Mouse (Mus musculus) heart, adult 2 months (tissue): Measurements from ENCODE around the gene Alg14. TPM values are rescaled to one million over a fixed set of nuclear protein-coding genes. Genes with fewer than 3 reads are reported as not detected.

Experiments used
- DNase-seq, 2 experiments: peaks; one replicate each; pipeline ENCODE4 v3.0.0; 2021
- H3K27ac ChIP-seq: fragments of 200-600 bp; 2 replicates; pipeline ENCODE4 v1.8.1; 2022
- H3K27me3 ChIP-seq: fragments of 200-500 bp; 2 replicates; pipeline ENCODE4 v1.6.1; 2012; ENCODE audit warnings: mild to moderate bottlenecking, low read length, inconsistent platforms, mixed read lengths; ENCODE audit not compliant: control insufficient read depth, insufficient read depth
- H3K36me3 ChIP-seq: fragments of 200-500 bp; 2 replicates; pipeline ENCODE4 v1.6.1; 2012; ENCODE audit warnings: low read length, inconsistent platforms; ENCODE audit not compliant: control insufficient read depth, insufficient read depth
- H3K4me1 ChIP-seq: fragments of 200-500 bp; 2 replicates; pipeline ENCODE4 v1.6.1; 2011; ENCODE audit warnings: low read length; ENCODE audit not compliant: control insufficient read depth, insufficient read depth
- H3K4me3 ChIP-seq: fragments of 200-600 bp; 2 replicates; pipeline ENCODE4 v1.8.1; 2022
- H3K79me2 ChIP-seq: fragments of 200-500 bp; replicated peaks from 2 replicates; pipeline ENCODE4 v1.6.1; 2012; ENCODE audit warnings: mild to moderate bottlenecking, inconsistent platforms, low read length, moderate library complexity, mixed read lengths; ENCODE audit not compliant: control insufficient read depth, insufficient read depth
- H3K9ac ChIP-seq: fragments of 200-500 bp; 2 replicates; pipeline ENCODE4 v1.6.1; 2012; ENCODE audit warnings: low read depth, mild to moderate bottlenecking, control low read depth, inconsistent platforms, low read length, mixed read lengths
- CTCF ChIP-seq: fragments of 200-600 bp; IDR thresholded peaks from 2 replicates; pipeline ENCODE4 v1.8.1; 2022; ENCODE audit warnings: antibody characterized with exemption, mild to moderate bottlenecking, moderate library complexity
- EP300 ChIP-seq: fragments of 200-500 bp; IDR thresholded peaks from 2 replicates; pipeline ENCODE4 v1.6.1; 2011; ENCODE audit warnings: low read depth, low read length, control low read depth; ENCODE audit not compliant: insufficient read depth
- POLR2A ChIP-seq: fragments of 200-500 bp; IDR thresholded peaks from 2 replicates; pipeline ENCODE4 v1.6.1; 2011; ENCODE audit warnings: mild to moderate bottlenecking, low read depth, low read length, control low read depth; ENCODE audit not compliant: insufficient read depth
- WGBS: fragments of 180-500 bp; shearing (Covaris S2); methylation state at CpG from one replicate; pipeline ENCODE4 v1.1.7; 2018; 5-methylcytosine and 5-hydroxymethylcytosine counted together
- intact Hi-C: fragments of 180-260 bp; cut with DNase I; formaldehyde crosslinking; loops from one replicate; pipeline ENCODE4 v1.15.1; 2025
- polyA plus RNA-seq: library from polyadenylated mRNA; depleted of rRNA; stranded (reverse); fragments of >200 nt; gene quantifications from 2 replicates; pipeline ENCODE4 v1.2.3, GENCODE M21; 2012; rRNA removed
- total RNA-seq, 2 experiments: library from RNA; stranded (reverse); gene quantifications; 2 replicates each; pipeline ENCODE4 v1.2.3; 2021

The Alg14 gene
- total and polyA plus RNA-seq, 3 experiments: 9.1 to 12.5 (median 10.4) TPM

DNA sequence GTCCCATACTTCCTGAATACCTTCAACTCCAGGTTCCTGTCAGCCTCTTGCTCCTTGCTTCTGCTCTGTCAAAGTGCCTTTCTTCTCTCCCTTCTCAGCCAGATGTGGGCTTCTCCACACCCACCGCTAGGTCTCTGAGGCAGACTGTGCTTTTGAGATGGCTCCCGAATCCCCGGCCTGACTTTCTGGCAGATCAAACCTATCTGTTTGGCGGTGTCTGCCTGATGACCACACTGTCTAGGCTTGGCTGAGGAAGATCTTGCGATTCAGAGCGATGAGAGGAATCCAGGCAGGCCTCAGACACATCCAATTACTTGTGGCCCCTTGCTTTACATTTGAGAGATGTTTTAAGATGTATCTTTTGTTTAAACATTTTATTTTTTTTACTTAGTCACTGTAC, 110.5 kb downstream of the Alg14 start:
- H3K79me2 ChIP-seq: no peaks in the 10 kb centered on the region
- WGBS: 84% methylated on average over 6 of the region's 6 CpGs
- no peak overlapping the region for H3K4me3 ChIP-seq
- H3K27ac ChIP-seq: no peak overlapping the region
- H3K27me3 ChIP-seq: no peaks in the 10 kb centered on the region
- no peak for TF ChIP-seq CTCF
- no peak for TF ChIP-seq EP300
- no peak for TF ChIP-seq POLR2A
- H3K9ac ChIP-seq: no peak overlapping the region
- no peak for DNase-seq
- H3K4me1 ChIP-seq: no peaks in the 10 kb centered on the region
- intact Hi-C loops: no loop called here
- H3K36me3 ChIP-seq: no peaks in the 10 kb centered on the region

- Histone ChIP-seq H3K4me1 (no peaks in the 10 kb centered on the region), H3K27me3 (no peaks in the 10 kb centered on the region), H3K36me3 (no peaks in the 10 kb centered on the region), H3K79me2 (no peaks in the 10 kb centered on the region), H3K27ac (no peak overlapping the region), H3K4me3 (no peak overlapping the region), H3K9ac (no peak overlapping the region)
- 62% methylated on average over 5 of the region's 5 CpGs for WGBS
- intact Hi-C loops: no loop called here
- TF ChIP-seq CTCF: no peak
- TF ChIP-seq EP300: no peak
- TF ChIP-seq POLR2A: no peak
- DNase-seq: no peak
Measured at GRCm38 (mm10) chr3:121403449-121403848, 111.9 kb downstream of the Alg14 start.

DNA sequence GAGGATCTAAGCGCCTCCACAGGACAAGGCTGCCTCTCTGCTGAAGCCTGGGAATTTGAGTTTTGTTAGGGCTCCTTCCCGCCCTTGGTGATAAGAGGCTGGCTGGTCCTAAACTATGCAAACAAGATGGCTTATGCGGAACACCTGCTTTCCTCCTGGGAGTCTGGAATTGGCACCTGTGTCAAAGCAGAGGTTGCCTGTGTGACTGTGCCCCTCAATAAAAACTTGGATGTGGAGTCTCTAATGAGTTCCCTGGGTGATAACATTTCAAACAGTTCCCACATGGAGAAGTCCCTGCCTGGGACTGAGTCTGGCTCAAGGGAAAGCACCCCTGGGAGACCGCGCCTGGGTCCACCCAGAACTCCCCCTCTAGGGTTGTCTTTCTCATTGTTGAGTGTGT, 113.5 kb downstream of the Alg14 start:
- Histone ChIP-seq H3K4me1 (no peaks in the 10 kb centered on the region), H3K27me3 (no peaks in the 10 kb centered on the region), H3K4me3 (no peak overlapping the region), H3K9ac (no peak overlapping the region), H3K27ac (no peak overlapping the region), H3K79me2 (no peaks in the 10 kb centered on the region), H3K36me3 (no peaks in the 10 kb centered on the region)
- WGBS: 92% methylated on average over 5 of the region's 5 CpGs
- intact Hi-C loops: no loop called here
- no peak for DNase-seq
- no peak for TF ChIP-seq POLR2A
- TF ChIP-seq EP300: no peak
- TF ChIP-seq CTCF: no peak

- Histone ChIP-seq H3K27me3 (no peaks in the 10 kb centered on the region), H3K4me1 (no peaks in the 10 kb centered on the region), H3K27ac (no peak overlapping the region), H3K4me3 (no peak overlapping the region), H3K79me2 (no peaks in the 10 kb centered on the region), H3K36me3 (no peaks in the 10 kb centered on the region), H3K9ac (no peak overlapping the region)
- 74% methylated on average over 9 of the region's 9 CpGs for WGBS
- no peak for DNase-seq
- TF ChIP-seq EP300 (no peak), CTCF (no peak), POLR2A (no peak)
- intact Hi-C loops: no loop called here
Measured at GRCm38 (mm10) chr3:121407417-121407816, 115.8 kb downstream of the Alg14 start.

- TF ChIP-seq EP300 (no peak), CTCF (no peak), POLR2A (no peak)
- H3K27ac ChIP-seq: no peak overlapping the region
Measured at GRCm38 (mm10) chr3:121408386-121408785, 116.8 kb downstream of the Alg14 start.

GRCm38 (mm10) chr3:121411450-121411849, 119.9 kb downstream of the Alg14 start:
- Histone ChIP-seq H3K4me3 (no peak overlapping the region), H3K27me3 (no peaks in the 10 kb centered on the region), H3K36me3 (no peaks in the 10 kb centered on the region), H3K9ac (no peak overlapping the region), H3K4me1 (no peaks in the 10 kb centered on the region), H3K27ac (no peak overlapping the region), H3K79me2 (no peaks in the 10 kb centered on the region)
- intact Hi-C loops: no loop called here
- TF ChIP-seq EP300 (no peak), CTCF (no peak), POLR2A (no peak)
- 70% methylated on average over 6 of the region's 6 CpGs for WGBS
- DNase-seq: no peak

More at GRCm38 (mm10) chr3:121408386-121408785, 116.8 kb downstream of the Alg14 start:
- 81% methylated on average over 3 of the region's 3 CpGs for WGBS
- DNase-seq: no peak
- intact Hi-C loops: no loop called here
- H3K36me3 ChIP-seq: no peaks in the 10 kb centered on the region
- H3K4me1 ChIP-seq: no peaks in the 10 kb centered on the region
- no peaks in the 10 kb centered on the region for H3K79me2 ChIP-seq
- no peak overlapping the region for H3K4me3 ChIP-seq
- no peak overlapping the region for H3K9ac ChIP-seq
- no peaks in the 10 kb centered on the region for H3K27me3 ChIP-seq

Other genes with a start within 250 kb of the Alg14 start
- 1 to 10 TPM; 2.1 to 2.2 TPM for gene Rwdd3, start 120.1 kb upstream of the Alg14 start, total RNA-seq
- 0.96 and 1.5 TPM in 2 replicates for gene Rwdd3, start 120.1 kb upstream of the Alg14 start, polyA plus RNA-seq
- 1 to 10 TPM in 1 of 2 experiments, under 1 TPM in 1; 0.99 to 2.9 TPM for gene Tmem56, start 8.7 kb upstream of the Alg14 start, total RNA-seq
- gene Tmem56, start 8.7 kb upstream of the Alg14 start, polyA plus RNA-seq: 0.68 and 2.0 TPM in 2 replicates
- gene Cnn3, start 134.7 kb downstream of the Alg14 start, total RNA-seq: 10 to 100 TPM; 37.8 to 40.2 TPM
- gene Cnn3, start 134.7 kb downstream of the Alg14 start, polyA plus RNA-seq: 45.4 and 75.7 TPM in 2 replicates
- not detected for gene Slc44a3, start 240.6 kb downstream of the Alg14 start, total RNA-seq
- 0.38 and 1.1 TPM in 2 replicates for gene Slc44a3, start 240.6 kb downstream of the Alg14 start, polyA plus RNA-seq